Mouse (Mus musculus) stomach, postnatal 0 days (tissue): Measurements from ENCODE around the gene Aco2.

Experiments
- CTCF ChIP-seq: IDR thresholded peaks from 2 replicates; pipeline ENCODE4 v1.5.1; 2016; ENCODE audit warnings: antibody characterized with exemption, low read depth, mild to moderate bottlenecking, moderate library complexity
- EP300 ChIP-seq: optimal IDR thresholded peaks from 2 replicates; pipeline ENCODE3; 2016; ENCODE audit warnings: antibody characterized with exemption

DNA sequence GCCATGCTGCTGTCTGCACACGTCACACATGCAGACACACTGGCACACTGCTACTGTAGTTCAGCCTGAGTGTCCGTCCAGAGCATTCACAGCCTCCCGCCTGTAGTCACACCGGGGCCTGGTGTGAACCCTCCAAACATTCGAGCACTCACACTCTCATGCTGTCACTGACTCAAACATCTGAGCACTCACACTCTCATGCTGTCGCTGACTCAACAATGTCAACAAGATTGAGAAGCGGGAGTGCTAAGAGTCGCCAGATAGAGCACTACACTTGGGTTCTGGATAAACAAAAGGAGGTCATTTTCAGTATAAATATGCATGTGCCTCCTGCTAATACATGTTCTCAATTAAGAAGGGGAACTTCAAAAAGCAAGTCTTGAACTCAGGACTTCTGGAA is 35.8 kb downstream of the Aco2 start:
- TF ChIP-seq EP300 (no peak), CTCF (no peak)
